Mouse (Mus musculus): ENCODE results near the gene Tenm2.
A peak's percentile ranks its signal among the peaks of the same experiment; 100 is the strongest.

The Tenm2 gene

DNA sequence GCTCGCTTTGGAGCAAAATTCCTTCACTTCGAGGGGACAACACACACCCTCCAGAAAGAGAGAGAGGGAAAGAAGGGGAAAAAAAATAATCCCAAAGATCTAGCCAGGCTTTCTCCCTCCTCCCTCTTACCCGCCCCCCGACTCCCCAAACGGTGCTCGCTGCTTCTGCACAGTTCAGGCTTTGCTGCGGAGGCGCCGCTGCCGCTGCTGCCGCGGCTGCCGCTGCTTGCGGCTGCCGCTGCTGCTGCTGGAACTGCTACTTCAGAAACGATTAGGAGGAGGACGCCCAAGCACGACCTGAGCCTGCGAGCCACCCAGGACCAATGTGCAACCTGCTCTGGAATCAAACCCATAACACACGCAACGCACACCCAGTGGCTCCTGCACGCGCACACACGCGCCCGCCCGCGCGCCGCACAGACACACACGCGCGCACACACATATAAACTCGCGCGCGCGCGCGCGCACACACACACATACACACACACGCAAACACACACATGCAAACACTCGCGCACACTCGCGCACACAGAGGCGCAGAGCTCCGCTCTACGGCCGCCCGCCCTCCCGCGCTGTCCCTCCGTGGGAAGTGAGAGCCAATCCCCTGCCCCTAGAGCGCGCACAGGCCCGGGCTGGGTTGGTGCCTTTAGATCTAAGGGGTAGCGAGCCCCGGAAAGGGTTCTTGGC is at the start of gene Tenm2:
Gene Tenm2 (minus strand): TSS at position 51 of the 687 bp plus-strand sequence.
- DNase-seq (ENCODE audit: extremely low spot score, low spot score), result peak; percentile 79

GRCm38 (mm10) chr11:37285186-37285585 is 49.4 kb upstream of the Tenm2 start:
- no peak for DNase-seq (ENCODE audit: extremely low spot score, low spot score)

DNA sequence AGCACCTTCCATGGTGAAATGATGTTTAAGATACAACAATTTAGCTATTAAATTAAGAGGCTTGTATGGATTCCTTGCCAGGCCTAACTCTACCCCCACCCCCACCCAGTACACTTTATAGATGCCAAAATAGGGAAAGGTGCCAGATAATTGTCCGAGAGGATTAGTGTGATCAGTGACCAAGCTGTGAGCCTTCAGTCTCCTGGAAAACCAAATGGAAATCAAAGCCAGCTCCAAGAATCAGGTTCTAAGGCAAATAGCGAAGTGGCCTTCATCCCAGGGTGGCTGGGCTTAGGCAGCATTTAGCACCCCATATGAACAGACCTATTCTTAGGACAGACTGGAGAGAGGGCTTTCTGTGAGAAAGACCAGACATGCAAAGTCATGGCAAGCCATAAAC is 13.0 kb upstream of the Tenm2 start:
- no peak for DNase-seq (ENCODE audit: extremely low spot score, low spot score)

- DNase-seq (ENCODE audit: extremely low spot score, low spot score), result no peak
These were observed 1.4 kb upstream of the Tenm2 start for GRCm38 (mm10) chr11:37237096-37237725.

DNA sequence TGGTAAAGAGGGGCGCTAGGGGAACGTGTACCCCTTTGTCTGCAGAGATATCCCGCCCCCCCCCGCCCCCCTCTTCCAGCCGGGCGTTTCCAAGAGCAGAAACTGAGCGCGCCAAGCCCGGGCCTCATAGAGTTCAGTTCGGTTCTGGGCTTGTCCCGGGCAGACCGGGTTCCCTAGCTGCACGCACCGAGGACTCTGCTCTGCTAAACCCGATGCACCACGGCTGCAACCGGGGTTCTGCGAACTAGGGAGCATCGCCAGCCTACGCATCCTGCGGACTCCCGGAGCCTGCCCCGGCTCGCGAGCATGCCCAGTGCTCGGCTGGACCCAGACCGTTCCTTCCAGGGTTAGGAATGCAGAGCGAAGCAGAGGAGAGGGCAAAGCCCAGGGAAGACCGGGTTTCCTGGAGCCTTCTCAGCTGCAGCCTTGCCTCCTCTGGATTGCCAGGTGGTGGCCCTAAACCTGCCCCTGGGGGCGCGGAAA is 878 bp upstream of the Tenm2 start:
- no peak for DNase-seq (ENCODE audit: extremely low spot score, low spot score)

DNA sequence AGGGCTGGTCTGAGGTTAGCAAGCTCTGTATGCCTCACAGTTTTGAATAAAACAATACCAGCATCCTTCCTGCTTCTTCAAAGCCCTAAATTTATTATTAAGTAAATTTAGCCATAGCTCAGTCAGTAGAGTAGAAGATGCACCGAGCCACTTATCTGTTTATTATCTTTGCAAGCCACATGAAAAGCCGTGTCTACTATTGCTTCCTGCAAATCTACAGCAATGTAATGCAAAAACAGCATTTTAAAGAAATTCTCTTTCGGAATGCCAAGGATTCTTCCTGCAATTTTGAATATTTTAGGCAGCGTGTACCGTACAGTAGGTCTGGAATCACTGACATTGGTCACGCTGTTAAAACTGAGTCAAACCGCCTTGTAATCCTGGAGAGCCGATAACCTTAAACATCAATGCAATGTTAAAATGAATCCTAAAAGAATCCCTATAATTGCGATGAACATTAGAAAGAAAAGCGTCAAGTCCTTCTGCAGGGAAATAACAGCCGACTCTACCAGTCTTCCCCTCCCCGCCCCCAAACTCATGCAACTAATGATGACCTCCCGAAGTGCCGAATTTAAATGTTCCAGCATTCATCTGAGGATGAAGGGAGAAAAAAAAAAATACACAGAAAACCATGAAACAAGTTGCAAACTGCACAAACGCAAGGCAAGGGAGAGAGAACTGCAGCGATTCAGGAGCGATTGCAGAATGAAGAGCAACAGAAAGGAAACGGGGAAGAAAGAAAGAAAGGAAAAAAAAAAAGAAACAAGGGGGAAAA is 556 bp downstream of the Tenm2 start:
- no peak for DNase-seq (ENCODE audit: extremely low spot score, low spot score)

DNA sequence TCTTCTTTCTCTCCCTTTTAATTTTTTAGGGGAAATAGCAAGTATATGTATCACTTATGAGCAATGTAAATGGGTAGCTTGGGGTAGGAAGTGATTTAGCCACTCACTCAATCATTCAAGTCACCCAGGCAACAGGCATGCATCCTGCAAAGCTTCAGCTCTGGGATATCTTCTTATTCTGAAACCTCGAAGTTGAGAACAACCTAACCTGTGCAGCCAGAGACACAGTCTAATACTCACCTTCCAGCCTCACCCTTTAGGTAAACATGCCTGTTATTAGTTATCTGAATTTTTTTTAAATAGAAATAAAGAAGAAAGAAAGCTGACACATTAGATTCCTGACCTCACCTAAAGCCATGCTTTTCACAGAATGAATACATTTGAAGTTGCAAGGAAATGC is 8.4 kb downstream of the Tenm2 start:
- no peak for DNase-seq (ENCODE audit: extremely low spot score, low spot score)

DNA sequence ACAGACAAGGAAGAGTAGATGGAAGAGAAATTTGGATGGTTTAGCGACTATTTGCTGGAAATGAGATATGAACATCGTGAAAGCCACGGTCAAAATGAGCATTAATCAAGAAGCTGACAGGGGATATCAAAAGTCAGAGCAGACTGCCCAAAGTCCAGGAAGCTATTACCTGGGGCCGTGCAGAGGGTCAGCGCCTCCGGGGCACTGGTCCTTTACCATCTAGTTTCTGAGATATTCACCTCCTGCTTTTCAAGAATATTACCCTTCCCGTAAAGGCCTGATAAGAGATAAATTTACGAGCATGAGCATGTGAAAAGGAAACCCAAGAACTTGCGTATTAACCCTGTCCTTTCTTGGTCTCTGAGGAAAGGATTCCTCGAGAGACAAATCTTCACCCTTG is 8.8 kb downstream of the Tenm2 start:
- DNase-seq (ENCODE audit: extremely low spot score, low spot score), result no peak

- no peak for DNase-seq (ENCODE audit: extremely low spot score, low spot score)
These were observed 13.0 kb downstream of the Tenm2 start for GRCm38 (mm10) chr11:37222737-37223136.

DNA sequence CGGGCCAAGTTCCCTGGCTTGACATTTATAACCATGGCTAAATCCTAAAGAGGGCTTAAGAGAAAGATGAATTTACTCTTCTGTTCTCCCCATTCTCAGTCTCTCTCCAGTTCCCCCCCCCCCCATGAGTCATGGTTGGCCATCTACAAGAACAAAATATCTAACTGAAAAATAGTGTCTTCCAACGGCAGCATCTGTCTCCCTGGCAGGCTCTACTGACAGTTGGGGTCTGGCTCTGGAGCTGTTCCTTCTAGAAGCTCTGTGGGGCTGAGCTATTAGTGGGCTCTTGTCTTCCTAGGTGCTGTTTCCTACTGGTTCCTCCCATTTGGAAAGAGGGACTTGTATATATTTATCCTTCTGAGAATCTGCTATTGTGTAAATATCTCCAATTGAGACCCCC is 13.7 kb downstream of the Tenm2 start:
- no peak for DNase-seq (ENCODE audit: extremely low spot score, low spot score)

DNA sequence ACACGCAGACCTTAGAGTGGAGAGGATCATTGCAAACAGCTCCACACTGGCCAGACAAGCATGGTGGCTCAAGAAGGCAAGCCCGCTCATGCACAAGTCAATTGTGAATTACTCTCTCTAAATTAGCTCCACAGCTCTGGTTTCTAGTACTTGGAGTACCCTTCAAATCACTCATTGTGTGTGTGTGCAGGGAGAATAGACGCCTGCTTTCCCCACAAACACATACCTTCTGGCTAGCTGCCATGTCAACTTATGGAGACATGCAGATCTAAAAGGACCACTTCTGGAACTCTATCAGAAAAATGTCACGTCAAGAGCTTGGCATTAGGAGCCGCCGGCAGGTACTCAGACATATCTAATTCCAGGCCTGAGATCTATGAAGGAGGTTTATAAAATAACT is 14.8 kb downstream of the Tenm2 start:
- no peak for DNase-seq (ENCODE audit: extremely low spot score, low spot score)

- peak; percentile 48 for DNase-seq (ENCODE audit: extremely low spot score, low spot score)
These were observed 49.6 kb downstream of the Tenm2 start for GRCm38 (mm10) chr11:37186132-37186531.

DNA sequence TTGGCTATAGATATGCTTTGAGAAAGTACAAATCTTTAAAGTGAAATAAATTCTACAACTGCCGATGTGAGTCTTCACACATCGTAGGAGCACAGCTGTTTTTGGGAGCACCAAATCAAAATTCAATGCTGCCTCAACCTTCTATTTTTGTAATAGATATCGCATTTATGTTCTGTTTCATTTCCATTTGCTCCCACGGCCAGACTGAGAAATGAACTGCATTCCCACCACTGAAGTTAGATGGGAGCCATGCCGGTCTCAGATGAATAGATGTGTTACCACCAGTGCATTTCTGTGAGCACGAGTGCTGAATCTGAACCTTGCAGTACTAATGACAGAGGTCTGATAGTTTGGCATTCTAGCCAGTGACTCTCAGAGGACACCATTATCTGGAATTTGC is 58.3 kb downstream of the Tenm2 start:
- DNase-seq (ENCODE audit: extremely low spot score, low spot score), result no peak

DNA sequence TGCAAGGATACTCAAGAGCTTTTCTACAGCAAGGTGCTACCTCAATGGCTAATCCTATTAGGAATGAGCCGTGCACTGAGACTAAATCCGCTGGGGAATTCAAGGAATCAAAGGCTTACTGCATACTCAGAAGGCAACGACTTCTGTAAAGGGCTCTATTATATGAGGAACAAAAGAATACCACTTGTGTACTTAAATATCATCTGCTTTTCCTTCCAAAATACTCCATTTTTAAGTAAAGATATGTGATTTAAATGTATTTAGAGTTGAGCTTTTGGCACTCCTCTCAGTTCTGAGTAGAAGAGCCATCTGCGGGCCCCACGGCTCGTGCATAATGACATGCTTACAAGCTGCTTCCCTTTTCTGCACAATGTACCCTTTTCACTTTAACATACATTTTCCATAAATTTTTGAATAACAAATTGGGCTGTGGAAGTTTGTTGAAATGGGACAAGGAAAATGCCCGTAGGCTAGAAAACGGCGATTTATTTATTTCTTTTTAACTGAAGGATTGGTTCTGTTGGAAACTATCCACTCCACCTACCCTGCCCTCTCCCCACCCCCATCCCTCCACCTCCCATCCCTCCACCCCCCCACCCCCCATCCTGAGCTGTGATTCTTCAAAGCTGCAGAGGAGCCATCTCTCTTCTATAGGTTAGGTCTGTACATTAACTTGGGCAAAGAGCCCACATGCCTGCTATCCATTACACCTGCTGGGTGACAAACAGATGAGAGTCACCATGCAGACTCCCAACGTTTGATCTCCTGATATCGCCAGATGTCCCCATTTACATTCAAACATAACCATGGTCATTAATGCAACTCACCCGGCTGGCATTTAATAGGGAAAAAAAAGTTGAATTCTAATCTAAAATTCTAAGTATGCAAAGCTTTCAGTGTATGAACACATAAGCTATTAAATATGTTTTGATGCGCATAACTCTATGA is 81.6 kb downstream of the Tenm2 start:
- no peak for DNase-seq (ENCODE audit: extremely low spot score, low spot score)

- no peak for DNase-seq (ENCODE audit: extremely low spot score, low spot score)
These were observed 82.4 kb downstream of the Tenm2 start for GRCm38 (mm10) chr11:37153382-37153781.

- DNase-seq (ENCODE audit: extremely low spot score, low spot score), result no peak
These were observed 85.8 kb downstream of the Tenm2 start for GRCm38 (mm10) chr11:37150011-37150410.

DNA sequence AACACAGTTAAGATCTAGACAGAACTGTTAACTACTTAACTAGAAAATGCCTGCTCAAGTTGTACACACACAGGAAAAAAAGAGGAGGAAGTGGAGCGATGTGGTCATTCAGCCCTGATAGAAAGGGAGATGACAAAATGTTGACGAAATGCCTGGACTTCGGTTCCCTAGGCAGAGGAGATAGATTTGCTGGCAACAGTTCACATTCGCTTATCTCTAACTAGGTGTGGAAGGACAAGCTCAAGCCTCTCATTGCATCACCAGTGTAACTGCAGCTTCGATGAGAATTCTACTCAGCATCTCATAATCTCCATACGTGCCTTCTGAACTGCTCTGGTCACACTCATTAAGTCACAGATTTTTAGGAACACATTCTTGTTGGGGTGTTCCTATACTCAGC is 91.8 kb downstream of the Tenm2 start:
- no peak for DNase-seq (ENCODE audit: extremely low spot score, low spot score)

GRCm38 (mm10) chr11:37143478-37143877 is 92.3 kb downstream of the Tenm2 start:
- no peak for DNase-seq (ENCODE audit: extremely low spot score, low spot score)

GRCm38 (mm10) chr11:37128893-37129292 is 106.9 kb downstream of the Tenm2 start:
- no peak for DNase-seq (ENCODE audit: extremely low spot score, low spot score)

GRCm38 (mm10) chr11:37118058-37118457 is 117.7 kb downstream of the Tenm2 start:
- no peak for DNase-seq (ENCODE audit: extremely low spot score, low spot score)

DNA sequence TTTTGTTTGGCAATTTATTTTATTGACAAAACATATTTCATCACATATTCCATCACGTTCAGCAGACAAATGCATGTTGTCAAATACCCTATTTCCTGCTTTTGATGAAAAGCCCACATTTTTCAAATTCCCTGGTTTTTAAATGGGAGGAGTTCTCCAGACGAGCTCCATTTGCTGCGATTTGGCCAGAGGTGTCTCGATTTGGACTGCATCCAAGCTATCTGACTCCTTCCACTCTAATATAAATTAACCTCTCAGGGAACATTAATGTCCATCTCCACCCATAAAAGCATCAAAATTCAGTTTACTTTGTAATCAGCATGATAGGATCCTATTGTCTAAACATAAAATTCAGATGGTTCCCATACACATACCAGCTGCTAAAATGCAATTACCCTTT is 120.6 kb downstream of the Tenm2 start:
- DNase-seq (ENCODE audit: extremely low spot score, low spot score), result no peak
